Mouse (Mus musculus) megakaryocyte-erythroid progenitor cell, adult 5-6 weeks (primary cell): ENCODE measurements around the gene Dlat. TPM values are rescaled to one million over a fixed set of nuclear protein-coding genes. Genes with fewer than 3 reads are reported as not detected.
"Not testable (repeated sequence)": the region's sequence is repeated elsewhere in the genome, so short reads cannot be mapped to it uniquely, and the experiment has no call there.

Experiments
- ATAC-seq: replicated peaks from 2 replicates; pipeline ENCODE4 v1.8.0; 2016; ENCODE audit warnings: mild to moderate bottlenecking, inconsistent platforms; ENCODE audit not compliant: severe bottlenecking, poor library complexity, low FRiP score, low TSS enrichment
- total RNA-seq, 2 experiments: library from RNA; stranded (forward) in 1 of 2; stranded (reverse) in 1 of 2; fragments of 200-1000, 215-1000 nt in 1 of 2; fragments of >200 nt in 1 of 2; fragmentation: Nextera tagmentation in 1 of 2; gene quantifications; 2 replicates each; pipeline ENCODE4 v1.2.3; 2014 to 2017

Gene Dlat
- total RNA-seq, 2 experiments from 2014 or later, result 41.0 to 52.4 TPM

DNA sequence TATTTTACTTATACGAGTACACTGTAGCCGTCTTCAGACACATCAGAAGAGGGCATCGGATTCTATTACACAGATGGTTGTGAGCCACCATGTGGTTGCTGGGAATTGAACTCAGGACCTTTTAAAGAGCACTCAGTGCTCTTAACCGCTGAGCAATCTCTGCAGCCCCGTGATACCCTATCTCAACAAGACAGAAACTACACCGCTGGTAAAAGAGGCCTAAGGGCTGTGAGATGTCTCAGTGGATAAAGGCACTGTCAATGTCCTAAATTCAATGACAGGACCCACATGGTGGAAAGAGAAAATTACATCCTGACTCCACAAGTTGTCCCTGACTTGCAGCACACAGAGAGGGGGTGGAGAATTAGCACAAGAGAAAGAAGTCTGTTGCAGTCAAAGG is 6.9 kb upstream of the Dlat start:
- no peak for ATAC-seq

- ATAC-seq, result no peak
Measured at GRCm38 (mm10) chr9:50664826-50665225, 5.2 kb upstream of the Dlat start.

DNA sequence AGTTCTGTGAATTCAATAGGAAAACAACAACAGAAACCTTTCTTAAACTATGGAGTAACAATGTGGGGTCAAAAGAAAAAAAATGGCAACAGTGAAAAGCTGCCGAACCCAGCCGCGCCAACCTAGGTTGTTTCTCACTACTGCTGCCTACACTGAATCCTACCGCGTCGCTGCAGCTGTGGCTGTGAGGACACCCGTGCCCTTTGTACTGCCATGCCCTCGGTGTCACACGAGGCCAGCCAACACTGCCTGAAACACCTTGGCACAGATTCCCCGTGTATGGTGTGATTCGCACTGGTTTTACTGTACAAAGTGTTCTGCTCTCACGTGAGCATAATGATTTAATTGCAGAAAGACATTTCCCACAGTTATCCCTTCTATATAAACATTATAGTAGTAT is 851 bp upstream of the Dlat start:
- no peak for ATAC-seq

DNA sequence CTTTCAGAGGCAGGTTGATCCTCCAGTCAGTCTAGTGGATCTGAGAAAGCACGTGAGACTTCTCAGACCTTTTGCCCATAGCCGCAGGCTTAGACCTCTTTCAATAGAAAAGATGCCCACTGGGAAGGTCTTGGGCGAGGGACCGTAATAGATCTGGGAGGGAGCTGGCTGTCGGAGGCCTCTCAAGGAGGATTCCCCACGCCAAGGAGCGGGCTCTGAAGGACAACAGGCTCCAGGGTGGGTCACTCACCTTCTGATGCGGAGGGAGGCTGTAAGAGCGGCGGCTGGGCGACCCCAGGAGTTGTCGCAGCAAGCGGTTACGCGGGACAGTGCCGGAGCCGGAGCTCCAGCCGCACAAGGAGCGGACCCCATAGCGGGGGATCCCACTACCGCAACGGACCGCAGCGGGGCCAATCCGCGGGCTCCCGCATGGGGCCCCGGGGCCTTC is 615 bp downstream of the Dlat start:
- peak; percentile 15 for ATAC-seq

DNA sequence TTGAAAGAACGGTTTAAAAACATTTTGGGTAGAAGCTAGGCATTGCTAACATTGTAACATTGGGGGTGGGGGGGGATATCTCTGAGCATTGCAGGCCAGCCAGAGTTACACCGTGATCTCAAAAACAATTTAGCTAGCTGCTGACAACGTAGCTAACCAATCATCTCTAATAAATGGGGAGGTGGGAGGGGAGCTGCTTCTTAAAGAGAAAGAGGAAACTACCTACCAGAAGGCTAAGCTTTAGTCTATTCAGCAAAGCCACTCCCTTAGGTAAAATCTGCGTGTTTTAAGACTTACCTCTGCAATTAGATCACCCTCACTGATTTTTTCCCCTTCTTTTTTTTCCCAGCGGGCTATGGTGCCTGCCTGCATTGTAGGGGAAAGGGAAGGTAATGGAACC is 1.2 kb downstream of the Dlat start:
- ATAC-seq, result peak; percentile 4; the same call in 1 of the 2 replicates

DNA sequence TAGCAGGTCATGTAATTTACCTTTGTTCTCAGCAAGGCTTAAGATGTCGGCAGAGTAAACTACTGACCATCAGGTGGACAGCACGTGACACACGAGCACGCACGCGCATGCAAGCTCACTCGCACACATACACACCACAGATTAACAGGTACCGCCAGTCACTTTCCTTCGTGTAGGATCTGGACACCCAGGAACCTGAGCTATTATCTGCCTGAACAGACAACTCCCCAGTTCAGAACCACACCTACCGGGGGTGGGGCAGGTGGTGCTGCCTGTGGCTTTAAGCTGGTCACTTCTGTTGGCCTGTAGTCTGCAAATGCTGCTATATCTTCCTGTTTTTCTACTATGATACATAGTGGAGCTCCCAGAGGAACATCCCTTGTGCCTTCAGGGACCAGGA is 9.1 kb downstream of the Dlat start:
- ATAC-seq, result peak; percentile 92

GRCm38 (mm10) chr9:50646826-50647370 is 12.7 kb downstream of the Dlat start:
- ATAC-seq, result no peak

GRCm38 (mm10) chr9:50634270-50634669 is 25.3 kb downstream of the Dlat start:
- no peak for ATAC-seq

DNA sequence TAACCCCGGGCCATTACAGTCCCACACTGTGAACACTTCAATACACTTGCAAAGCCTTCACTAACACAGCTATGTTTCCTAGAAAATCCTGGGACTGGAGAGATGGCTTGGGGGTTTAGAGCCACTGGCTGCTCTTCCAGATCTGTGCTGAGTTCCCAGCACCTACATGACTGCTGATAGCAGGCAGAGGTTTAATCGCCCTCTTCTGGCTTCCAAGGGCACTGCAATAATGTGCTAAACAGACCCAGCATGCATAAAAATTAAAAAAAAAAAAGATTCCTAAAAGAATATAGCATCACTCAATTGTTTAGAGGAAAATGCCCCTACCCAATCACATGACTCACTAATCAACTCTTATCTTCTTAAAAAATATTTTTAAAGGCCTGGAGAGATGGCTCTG is 26.5 kb downstream of the Dlat start:
- ATAC-seq, result peak; percentile 77; the same call in 1 of the 2 replicates

DNA sequence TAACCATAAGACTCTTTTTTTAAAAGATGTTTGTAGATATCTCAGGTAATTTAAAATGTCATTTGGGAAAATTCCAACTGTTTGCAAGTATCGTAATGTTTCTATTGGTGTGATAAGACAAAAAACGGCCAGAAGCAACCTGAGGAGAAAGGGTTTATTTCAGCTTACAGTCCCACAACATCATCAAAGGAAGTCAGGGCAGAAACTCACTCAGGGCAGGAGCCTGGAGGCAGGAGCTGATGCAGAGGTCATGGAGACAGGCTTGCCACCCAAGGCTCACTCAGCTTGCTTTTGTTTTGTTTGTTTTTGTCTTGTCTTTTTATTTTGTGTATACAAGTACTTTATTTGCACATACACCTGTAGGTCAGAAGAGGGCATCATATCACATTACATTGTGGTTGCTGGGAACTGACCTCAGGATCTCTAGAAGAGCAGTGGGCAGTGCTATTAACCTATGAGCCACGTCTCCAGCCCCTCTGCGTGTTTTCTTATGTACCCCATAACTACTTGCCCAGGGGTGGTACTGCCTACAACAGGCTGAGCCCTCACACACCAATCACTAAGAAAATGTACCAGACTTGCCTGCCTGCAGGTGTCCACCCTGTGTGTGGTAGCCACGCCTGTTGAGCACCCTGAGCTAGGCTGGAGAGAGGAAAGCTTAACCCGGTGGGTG is 27.4 kb downstream of the Dlat start:
- ATAC-seq, result 0 out of 2 replicates have a peak, but pooled peaks have one; percentile 41

- not testable (repeated sequence) for ATAC-seq
Measured at GRCm38 (mm10) chr9:50630903-50631302, 28.7 kb downstream of the Dlat start.

GRCm38 (mm10) chr9:50617794-50618330 is 41.7 kb downstream of the Dlat start:
- ATAC-seq, result no peak

DNA sequence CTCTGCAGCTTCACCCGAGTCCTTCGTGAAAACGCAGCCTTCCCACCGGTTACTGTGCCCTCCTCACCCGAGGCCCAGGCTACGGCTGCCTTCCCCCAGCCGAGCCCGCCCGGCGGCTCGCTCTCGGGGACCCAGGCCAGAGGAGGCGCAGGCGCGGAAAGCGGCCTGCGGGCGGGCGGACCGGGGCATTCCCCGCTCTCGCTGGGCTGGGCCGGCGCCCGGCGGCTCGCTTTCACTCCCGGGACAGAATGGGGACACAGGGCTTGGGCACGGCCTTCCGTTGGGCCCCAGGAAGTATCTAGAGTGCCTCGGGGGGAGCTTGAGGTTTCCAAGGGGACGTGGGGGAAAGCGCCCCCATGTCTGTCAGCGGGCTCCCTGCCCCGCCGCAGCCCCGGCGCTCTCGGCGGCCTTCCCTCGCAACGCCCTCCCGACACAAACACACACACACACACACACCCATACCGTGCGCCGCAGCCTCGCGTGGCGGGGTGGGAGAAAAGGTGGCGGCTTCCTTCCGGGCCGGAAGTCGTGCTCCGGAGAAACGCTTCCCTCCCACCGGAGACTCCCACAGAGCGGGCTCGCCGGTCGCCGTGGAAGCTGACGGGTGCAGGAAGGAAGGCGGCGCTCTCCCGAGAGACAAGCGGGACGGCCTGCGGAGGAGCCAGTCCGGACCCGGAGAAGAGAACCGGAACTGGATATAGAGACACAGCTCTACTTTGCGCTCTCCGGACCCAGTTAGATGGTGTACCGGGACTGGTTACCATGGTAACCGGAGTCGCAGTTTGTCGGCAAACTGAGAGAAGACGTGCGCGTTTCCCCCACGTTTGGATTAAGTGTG is 42.6 kb downstream of the Dlat start, which contains the start of the genes Pih1d2 and Nkapd1:
TSS of gene Pih1d2 (plus strand) at position 556 of the 838 bp plus-strand sequence.
TSS of gene Nkapd1 (minus strand) at position 699 of the 838 bp plus-strand sequence.
- peak; percentile 92 for ATAC-seq

DNA sequence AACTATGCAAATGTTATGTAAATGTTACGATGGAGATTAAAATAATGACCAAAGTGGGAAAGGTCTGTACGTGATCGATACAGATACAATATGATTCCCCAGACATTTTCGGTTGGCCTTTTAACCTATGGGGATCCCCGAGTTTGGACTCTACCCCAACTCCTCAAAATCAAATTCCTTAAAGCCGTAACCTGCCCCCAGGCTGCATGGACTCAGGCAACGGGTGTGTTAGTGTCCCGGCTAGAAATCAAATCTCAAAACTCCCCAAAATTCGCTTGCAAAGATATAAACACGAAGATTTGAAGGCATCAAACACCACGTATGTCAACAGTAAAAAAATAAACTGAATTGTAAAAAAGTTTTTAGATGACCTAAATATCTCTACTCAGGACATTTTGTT is 43.4 kb downstream of the Dlat start:
- no peak for ATAC-seq

DNA sequence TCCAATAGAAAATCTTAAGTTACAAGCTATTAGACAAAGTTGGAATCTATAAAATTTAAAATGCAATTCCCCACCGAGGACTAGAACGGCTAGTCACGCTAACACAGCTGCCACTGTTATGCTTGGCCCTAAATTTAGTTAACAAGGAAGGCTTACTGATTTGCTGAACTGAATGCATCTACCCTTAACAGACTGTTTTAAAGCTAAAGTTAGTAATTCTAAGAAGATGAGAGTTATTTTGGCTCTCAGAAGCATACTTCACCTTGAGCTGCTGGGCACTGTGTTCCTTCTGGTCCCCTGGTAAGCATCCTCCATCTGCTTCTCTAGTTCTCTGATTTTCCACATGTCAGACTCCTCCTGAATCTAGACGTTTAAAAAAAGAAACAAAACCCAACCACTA is 47.5 kb downstream of the Dlat start:
- no peak for ATAC-seq

GRCm38 (mm10) chr9:50604338-50604737 is 55.2 kb downstream of the Dlat start:
- ATAC-seq, result 0 out of 2 replicates have a peak, but pooled peaks have one; percentile 0

GRCm38 (mm10) chr9:50603998-50604324 is 55.6 kb downstream of the Dlat start:
- ATAC-seq, result peak; percentile 58; the same call in 1 of the 2 replicates

GRCm38 (mm10) chr9:50603189-50603997 is 56.2 kb downstream of the Dlat start, which contains the start of the genes Sdhd and Timm8b:
Gene Sdhd, minus strand, starts transcription at chr9:50603812.
Gene Timm8b, plus strand, starts transcription at chr9:50603910.
- ATAC-seq, result peak; percentile 89
